Mouse (Mus musculus) myocyte (in vitro differentiated cells): ENCODE results near the gene Ugt1a7c.

Experiments
- E2F4 ChIP-seq: IDR thresholded peaks from one replicate; pipeline ENCODE4 v1.6.1; 2011; ENCODE audit warnings: mild to moderate bottlenecking, control low read depth, moderate library complexity; ENCODE audit not compliant: insufficient read depth
- MAX ChIP-seq: IDR thresholded peaks from one replicate; pipeline ENCODE4 v1.6.1; 2011; ENCODE audit warnings: low read depth, mild to moderate bottlenecking, control low read depth
- POLR2A ChIP-seq: IDR thresholded peaks from one replicate; pipeline ENCODE4 v1.6.1; 2011; ENCODE audit warnings: low read depth, mild to moderate bottlenecking, control low read depth, moderate library complexity; ENCODE audit not compliant: insufficient read length
- POLR2AphosphoS2 ChIP-seq: IDR thresholded peaks from one replicate; pipeline ENCODE4 v1.6.1; 2011; ENCODE audit warnings: low read depth, control low read depth; ENCODE audit not compliant: insufficient read length
- REST ChIP-seq: IDR thresholded peaks from one replicate; pipeline ENCODE4 v1.6.1; 2011; ENCODE audit warnings: mild to moderate bottlenecking, control low read depth, moderate library complexity; ENCODE audit not compliant: insufficient read depth, insufficient read length
- TCF12 ChIP-seq: IDR thresholded peaks from one replicate; pipeline ENCODE4 v1.6.1; 2011; ENCODE audit warnings: mild to moderate bottlenecking, control low read depth; ENCODE audit not compliant: poor library complexity, insufficient read depth, severe bottlenecking
- USF1 ChIP-seq: IDR thresholded peaks from one replicate; pipeline ENCODE4 v1.6.1; 2011; ENCODE audit warnings: low read depth, mild to moderate bottlenecking, control low read depth, moderate library complexity

GRCm38 (mm10) chr1:88165711-88166110 is 70.8 kb downstream of the Ugt1a7c start, which contains the start of gene Ugt1a5:
- TF ChIP-seq E2F4 (no peak), POLR2A (no peak), USF1 (no peak), POLR2AphosphoS2 (no peak), REST (no peak), MAX (no peak), TCF12 (no peak)
